Mouse (Mus musculus): Measurements from ENCODE around the gene Coq10a. TPM values are rescaled to one million over a fixed set of nuclear protein-coding genes. Genes with fewer than 3 reads are reported as not detected.

Coq10a gene
- 18.7 and 20.2 TPM in 2 replicates for polyA plus RNA-seq (2011; ENCODE audit: insufficient read depth, insufficient read length, low read depth, missing spikeins)

GRCm38 (mm10) chr10:128368402-128369217 is at the start of gene Coq10a:
Gene Coq10a, minus strand, starts transcription at chr10:128368997.
- Histone ChIP-seq H3K27me3 (ENCODE audit: control insufficient read depth, insufficient read depth, low read length, poor library complexity, severe bottlenecking) (no peaks in the 10 kb centered on the region), H3K9me3 (replicated peaks; ENCODE audit: control insufficient read depth, insufficient read depth, low read length, poor library complexity, severe bottlenecking) (no peaks in the 10 kb centered on the region), H3K4me3 (ENCODE audit: low read depth, low read length) (peak within 1 kb of the TSS; percentile 67), H3K27ac (ENCODE audit: insufficient read depth, low read length) (0 out of 2 replicates have a peak within 1 kb of the TSS, but pooled peaks have one; percentile 3), H3K4me1 (ENCODE audit: control insufficient read depth, insufficient read depth, low read length) (no peaks in the 10 kb centered on the region), H3K9ac (ENCODE audit: low read depth, poor library complexity, severe bottlenecking) (peak within 1 kb of the TSS; percentile 68), H3K36me3 (ENCODE audit: control insufficient read depth, insufficient read depth, low read length, poor library complexity, severe bottlenecking) (peaks cover 4% of the 10 kb centered on the region)
- TF ChIP-seq POLR2A (IDR thresholded peaks at IDR 0.05; ENCODE audit: insufficient read depth, low read length) = peak; percentile 71
- no peak for TF ChIP-seq EP300 (IDR thresholded peaks at IDR 0.05; ENCODE audit: insufficient read depth, low read depth, low read length)

- H3K4me3 ChIP-seq (ENCODE audit: low read depth, low read length) = no peak overlapping the region
- no peak overlapping the region for H3K9ac ChIP-seq (ENCODE audit: low read depth, poor library complexity, severe bottlenecking)
- H3K36me3 ChIP-seq (ENCODE audit: control insufficient read depth, insufficient read depth, low read length, poor library complexity, severe bottlenecking) = peaks cover 21% of the 10 kb centered on the region
- H3K27me3 ChIP-seq (ENCODE audit: control insufficient read depth, insufficient read depth, low read length, poor library complexity, severe bottlenecking) = no peaks in the 10 kb centered on the region
- TF ChIP-seq CTCF (IDR thresholded peaks at IDR 0.05; ENCODE audit: low read depth, low read length) (no peak), EP300 (IDR thresholded peaks at IDR 0.05; ENCODE audit: insufficient read depth, low read depth, low read length) (no peak), POLR2A (IDR thresholded peaks at IDR 0.05; ENCODE audit: insufficient read depth, low read length) (no peak)
- no peaks in the 10 kb centered on the region for H3K9me3 ChIP-seq (replicated peaks; ENCODE audit: control insufficient read depth, insufficient read depth, low read length, poor library complexity, severe bottlenecking)
- no peak overlapping the region for H3K27ac ChIP-seq (ENCODE audit: insufficient read depth, low read length)
- H3K4me1 ChIP-seq (ENCODE audit: control insufficient read depth, insufficient read depth, low read length) = no peaks in the 10 kb centered on the region
Observed at GRCm38 (mm10) chr10:128414848-128415247, 46.1 kb upstream of the Coq10a start.

DNA sequence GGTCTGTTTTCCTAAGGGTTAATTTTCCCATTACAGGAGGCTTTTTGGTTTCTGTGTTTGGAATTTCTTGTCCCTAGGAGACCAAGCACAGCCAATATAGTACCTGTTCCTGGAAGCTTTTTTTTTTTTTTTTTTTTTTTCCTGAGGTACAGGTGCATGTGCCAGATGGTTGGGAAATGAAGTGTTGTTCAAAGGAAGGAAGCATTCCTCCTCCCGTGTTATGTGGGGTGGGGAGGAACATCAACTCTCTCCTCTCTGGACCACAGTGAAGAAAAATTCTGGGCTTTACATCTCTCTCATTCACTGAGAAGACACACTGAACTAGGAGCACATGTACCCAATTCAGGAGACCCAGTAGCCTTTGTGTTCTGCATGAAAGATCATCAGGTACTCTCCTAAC is 44.3 kb upstream of the Coq10a start:
- H3K9ac ChIP-seq (ENCODE audit: low read depth, poor library complexity, severe bottlenecking) = no peak overlapping the region
- H3K9me3 ChIP-seq (replicated peaks; ENCODE audit: control insufficient read depth, insufficient read depth, low read length, poor library complexity, severe bottlenecking) = no peaks in the 10 kb centered on the region
- no peak overlapping the region for H3K27ac ChIP-seq (ENCODE audit: insufficient read depth, low read length)
- peaks cover 15% of the 10 kb centered on the region for H3K36me3 ChIP-seq (ENCODE audit: control insufficient read depth, insufficient read depth, low read length, poor library complexity, severe bottlenecking)
- H3K4me1 ChIP-seq (ENCODE audit: control insufficient read depth, insufficient read depth, low read length) = peaks cover 1% of the 10 kb centered on the region
- TF ChIP-seq EP300 (IDR thresholded peaks at IDR 0.05; ENCODE audit: insufficient read depth, low read depth, low read length) (no peak), POLR2A (IDR thresholded peaks at IDR 0.05; ENCODE audit: insufficient read depth, low read length) (no peak), CTCF (IDR thresholded peaks at IDR 0.05; ENCODE audit: low read depth, low read length) (no peak)
- H3K4me3 ChIP-seq (ENCODE audit: low read depth, low read length) = no peak overlapping the region
- H3K27me3 ChIP-seq (ENCODE audit: control insufficient read depth, insufficient read depth, low read length, poor library complexity, severe bottlenecking) = no peaks in the 10 kb centered on the region

DNA sequence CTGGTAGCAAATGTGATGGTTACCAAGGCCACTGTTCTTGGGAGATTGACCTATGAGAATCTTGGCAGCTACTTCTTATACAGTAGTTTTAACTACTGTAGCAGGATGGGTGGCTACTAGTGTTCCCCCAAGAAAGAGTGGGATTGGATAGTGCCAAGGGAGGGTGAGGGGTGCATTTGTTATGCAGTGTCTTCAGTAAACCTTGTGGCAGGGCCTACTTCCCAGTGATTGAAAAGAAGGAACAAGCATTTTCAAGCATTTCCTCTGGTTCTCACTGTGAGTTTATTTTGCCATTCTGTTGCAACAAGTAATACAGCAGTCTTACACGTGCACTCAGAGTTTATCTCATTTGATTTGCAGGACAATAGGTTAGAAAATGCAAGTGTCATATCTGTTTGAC is 43.8 kb upstream of the Coq10a start:
- Histone ChIP-seq H3K27me3 (ENCODE audit: control insufficient read depth, insufficient read depth, low read length, poor library complexity, severe bottlenecking) (no peaks in the 10 kb centered on the region), H3K36me3 (ENCODE audit: control insufficient read depth, insufficient read depth, low read length, poor library complexity, severe bottlenecking) (peaks cover 15% of the 10 kb centered on the region), H3K4me1 (ENCODE audit: control insufficient read depth, insufficient read depth, low read length) (peaks cover 1% of the 10 kb centered on the region), H3K9ac (ENCODE audit: low read depth, poor library complexity, severe bottlenecking) (peak overlapping the region; percentile 77), H3K27ac (ENCODE audit: insufficient read depth, low read length) (no peak overlapping the region), H3K4me3 (ENCODE audit: low read depth, low read length) (no peak overlapping the region), H3K9me3 (replicated peaks; ENCODE audit: control insufficient read depth, insufficient read depth, low read length, poor library complexity, severe bottlenecking) (no peaks in the 10 kb centered on the region)
- TF ChIP-seq POLR2A (IDR thresholded peaks at IDR 0.05; ENCODE audit: insufficient read depth, low read length) (no peak), CTCF (IDR thresholded peaks at IDR 0.05; ENCODE audit: low read depth, low read length) (no peak)

DNA sequence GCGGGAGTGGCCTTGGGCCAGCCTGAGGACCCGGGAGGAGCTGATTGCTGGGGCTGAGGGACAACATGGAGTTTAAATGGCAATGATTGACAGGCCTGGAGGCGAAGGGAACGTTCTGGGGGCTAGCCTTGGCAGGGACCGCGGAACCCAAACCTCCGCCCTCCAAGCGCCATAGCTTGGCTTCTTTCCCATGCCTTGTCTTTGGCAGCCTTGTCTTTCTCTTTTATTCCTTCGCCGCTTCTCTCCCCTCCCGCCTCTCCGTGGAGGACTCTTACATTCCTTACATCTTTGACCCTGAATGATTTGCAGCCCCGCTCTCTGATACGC is 43.2 kb upstream of the Coq10a start:
- no peak overlapping the region for H3K27ac ChIP-seq (ENCODE audit: insufficient read depth, low read length)
- peaks cover 1% of the 10 kb centered on the region for H3K4me1 ChIP-seq (ENCODE audit: control insufficient read depth, insufficient read depth, low read length)
- no peaks in the 10 kb centered on the region for H3K27me3 ChIP-seq (ENCODE audit: control insufficient read depth, insufficient read depth, low read length, poor library complexity, severe bottlenecking)
- no peaks in the 10 kb centered on the region for H3K9me3 ChIP-seq (replicated peaks; ENCODE audit: control insufficient read depth, insufficient read depth, low read length, poor library complexity, severe bottlenecking)
- TF ChIP-seq CTCF (IDR thresholded peaks at IDR 0.05; ENCODE audit: low read depth, low read length) (no peak), EP300 (IDR thresholded peaks at IDR 0.05; ENCODE audit: insufficient read depth, low read depth, low read length) (no peak), POLR2A (IDR thresholded peaks at IDR 0.05; ENCODE audit: insufficient read depth, low read length) (no peak)
- peak overlapping the region; percentile 77 for H3K9ac ChIP-seq (ENCODE audit: low read depth, poor library complexity, severe bottlenecking)
- H3K36me3 ChIP-seq (ENCODE audit: control insufficient read depth, insufficient read depth, low read length, poor library complexity, severe bottlenecking) = peaks cover 15% of the 10 kb centered on the region
- H3K4me3 ChIP-seq (ENCODE audit: low read depth, low read length) = peak overlapping the region; percentile 73
